Mouse (Mus musculus): ENCODE data around the gene Atp8a2.

The Atp8a2 gene

GRCm38 (mm10) chr14:59919865-59920264 is 277.1 kb downstream of the Atp8a2 start:
- no peak for DNase-seq (ENCODE audit: low spot score)

- DNase-seq (ENCODE audit: low spot score), result no peak
Measured at GRCm38 (mm10) chr14:59903484-59904130, 293.4 kb downstream of the Atp8a2 start.

- DNase-seq (ENCODE audit: low spot score), result no peak
Measured at GRCm38 (mm10) chr14:59893971-59894370, 303.0 kb downstream of the Atp8a2 start.

GRCm38 (mm10) chr14:59892084-59892483 is 304.9 kb downstream of the Atp8a2 start:
- no peak for DNase-seq (ENCODE audit: low spot score)

GRCm38 (mm10) chr14:59891491-59891890 is 305.5 kb downstream of the Atp8a2 start:
- no peak for DNase-seq (ENCODE audit: low spot score)

GRCm38 (mm10) chr14:59890818-59891217 is 306.2 kb downstream of the Atp8a2 start:
- no peak for DNase-seq (ENCODE audit: low spot score)

- DNase-seq (ENCODE audit: low spot score), result no peak
Measured at GRCm38 (mm10) chr14:59890107-59890506, 306.9 kb downstream of the Atp8a2 start.

- no peak for DNase-seq (ENCODE audit: low spot score)
Measured at GRCm38 (mm10) chr14:59888446-59888845, 308.5 kb downstream of the Atp8a2 start.

- no peak for DNase-seq (ENCODE audit: low spot score)
Measured at GRCm38 (mm10) chr14:59888046-59888445, 308.9 kb downstream of the Atp8a2 start.

- peak; percentile 38 for DNase-seq (ENCODE audit: low spot score)
Measured at GRCm38 (mm10) chr14:59887061-59887861, 309.7 kb downstream of the Atp8a2 start.

- DNase-seq (ENCODE audit: low spot score), result no peak
Measured at GRCm38 (mm10) chr14:59883517-59884069, 313.4 kb downstream of the Atp8a2 start.

GRCm38 (mm10) chr14:59880829-59881228 is 316.1 kb downstream of the Atp8a2 start:
- no peak for DNase-seq (ENCODE audit: low spot score)

- DNase-seq (ENCODE audit: low spot score), result no peak
Measured at GRCm38 (mm10) chr14:59878248-59878647, 318.7 kb downstream of the Atp8a2 start.

GRCm38 (mm10) chr14:59876525-59876924 is 320.5 kb downstream of the Atp8a2 start:
- DNase-seq (ENCODE audit: low spot score), result no peak

- DNase-seq (ENCODE audit: low spot score), result no peak
Measured at GRCm38 (mm10) chr14:59868369-59868768, 328.6 kb downstream of the Atp8a2 start.

GRCm38 (mm10) chr14:59867749-59868148 is 329.2 kb downstream of the Atp8a2 start:
- DNase-seq (ENCODE audit: low spot score), result no peak

- no peak for DNase-seq (ENCODE audit: low spot score)
Measured at GRCm38 (mm10) chr14:59866001-59866400, 331.0 kb downstream of the Atp8a2 start.

GRCm38 (mm10) chr14:59862351-59862750 is 334.6 kb downstream of the Atp8a2 start:
- no peak for DNase-seq (ENCODE audit: low spot score)

- no peak for DNase-seq (ENCODE audit: low spot score)
Measured at GRCm38 (mm10) chr14:59859830-59860229, 337.1 kb downstream of the Atp8a2 start.

GRCm38 (mm10) chr14:59858501-59859225 is 338.3 kb downstream of the Atp8a2 start:
- no peak for DNase-seq (ENCODE audit: low spot score)

GRCm38 (mm10) chr14:59853139-59853538 is 343.8 kb downstream of the Atp8a2 start:
- no peak for DNase-seq (ENCODE audit: low spot score)

- DNase-seq (ENCODE audit: low spot score), result no peak
Measured at GRCm38 (mm10) chr14:59846609-59847375, 350.2 kb downstream of the Atp8a2 start.
